Mouse (Mus musculus) spleen, adult 2 months (tissue): ENCODE measurements around the gene Akr1c19. TPM values are rescaled to one million over a fixed set of nuclear protein-coding genes. Genes with fewer than 3 reads are reported as not detected.
"Not testable (repeated sequence)": the region's sequence is repeated elsewhere in the genome, so short reads cannot be mapped to it uniquely, and the experiment has no call there.

Experiments
- DNase-seq, 2 experiments: peaks; one replicate each; pipeline versions ENCODE4 v3.0.0 to v3.0.0-alpha.2; 2012 to 2021; ENCODE audit warnings: low spot score in 2 of 2, low read depth in 1 of 2
- H3K27ac ChIP-seq: fragments of 200-500 bp; 2 replicates; pipeline ENCODE4 v1.5.1; 2012; ENCODE audit warnings: low read length, inconsistent platforms; ENCODE audit not compliant: insufficient read depth
- H3K27me3 ChIP-seq: fragments of 200-500 bp; 2 replicates; pipeline ENCODE4 v1.6.1; 2012; ENCODE audit warnings: mild to moderate bottlenecking, moderate library complexity, low read length, inconsistent platforms; ENCODE audit not compliant: control insufficient read depth, insufficient read depth
- H3K36me3 ChIP-seq: fragments of 200-500 bp; 2 replicates; pipeline ENCODE4 v1.6.1; 2012; ENCODE audit warnings: mild to moderate bottlenecking, low read length, inconsistent platforms; ENCODE audit not compliant: control insufficient read depth, insufficient read depth
- H3K4me1 ChIP-seq: fragments of 200-500 bp; 2 replicates; pipeline ENCODE4 v1.6.1; 2011; ENCODE audit warnings: inconsistent platforms; ENCODE audit not compliant: control insufficient read depth, insufficient read depth, insufficient read length
- H3K4me3 ChIP-seq: fragments of 200-500 bp; 2 replicates; pipeline ENCODE4 v1.5.1; 2011; ENCODE audit warnings: mild to moderate bottlenecking, inconsistent platforms; ENCODE audit not compliant: insufficient read depth, insufficient read length; ENCODE audit errors: extremely low read depth
- CTCF ChIP-seq: fragments of 200-500 bp; IDR thresholded peaks from 2 replicates; pipeline ENCODE4 v1.5.1; 2011; ENCODE audit warnings: mild to moderate bottlenecking, inconsistent platforms; ENCODE audit not compliant: insufficient read depth, insufficient read length, insufficient replicate concordance; ENCODE audit errors: extremely low read depth
- POLR2A ChIP-seq: fragments of 200-500 bp; IDR thresholded peaks from 2 replicates; pipeline ENCODE4 v1.6.1; 2011; ENCODE audit warnings: low read depth, low read length, inconsistent platforms
- WGBS: fragments of 180-500 bp; shearing (Covaris S2); methylation state at CpG from one replicate; pipeline ENCODE4 v1.1.7; 2018; 5-methylcytosine and 5-hydroxymethylcytosine counted together
- polyA plus RNA-seq: library from polyadenylated mRNA; depleted of rRNA; stranded (reverse); fragments of >200 nt; gene quantifications from 2 replicates; pipeline ENCODE4 v1.2.3, GENCODE M21; 2012

Gene Akr1c19
- polyA plus RNA-seq, 1 experiment = 0.22 TPM

DNA sequence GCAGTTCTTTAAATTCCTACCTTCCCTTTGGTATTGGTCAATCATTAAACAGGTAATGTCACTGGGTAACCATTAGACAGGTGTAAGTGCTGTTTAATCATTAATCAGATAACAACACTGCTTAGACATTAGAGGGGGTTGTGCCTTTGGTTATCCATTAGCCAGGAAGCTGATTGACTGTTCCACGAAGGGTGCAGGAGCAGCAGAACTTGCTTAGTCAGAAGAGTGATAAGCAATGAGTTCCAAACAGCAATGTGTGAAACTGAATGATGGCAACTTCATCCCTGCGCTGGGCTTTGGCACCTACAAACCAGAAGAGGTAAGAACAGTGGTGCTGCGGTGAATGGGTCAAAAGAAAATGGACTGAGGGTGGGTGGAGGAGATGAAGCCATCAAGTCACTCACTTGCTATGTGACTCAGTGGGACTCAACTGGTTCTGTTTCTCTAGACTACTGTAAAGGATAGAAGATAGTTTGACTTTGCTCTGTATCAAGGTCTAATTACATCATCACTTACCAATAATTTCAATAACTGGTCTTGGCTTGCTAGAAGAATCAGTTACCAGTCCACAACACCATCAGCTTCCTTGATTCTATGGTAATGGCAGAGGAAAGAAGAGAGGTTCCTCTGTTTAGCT is 5.2 kb downstream of the Akr1c19 start:
- H3K4me3 ChIP-seq = no peak overlapping the region
- H3K27me3 ChIP-seq = no peaks in the 10 kb centered on the region
- no peaks in the 10 kb centered on the region for H3K4me1 ChIP-seq
- WGBS = 75% methylated on average over 3 of the region's 3 CpGs
- H3K36me3 ChIP-seq = no peaks in the 10 kb centered on the region
- DNase-seq = no peak
- TF ChIP-seq POLR2A (no peak), CTCF (no peak)
- H3K27ac ChIP-seq = no peak overlapping the region

DNA sequence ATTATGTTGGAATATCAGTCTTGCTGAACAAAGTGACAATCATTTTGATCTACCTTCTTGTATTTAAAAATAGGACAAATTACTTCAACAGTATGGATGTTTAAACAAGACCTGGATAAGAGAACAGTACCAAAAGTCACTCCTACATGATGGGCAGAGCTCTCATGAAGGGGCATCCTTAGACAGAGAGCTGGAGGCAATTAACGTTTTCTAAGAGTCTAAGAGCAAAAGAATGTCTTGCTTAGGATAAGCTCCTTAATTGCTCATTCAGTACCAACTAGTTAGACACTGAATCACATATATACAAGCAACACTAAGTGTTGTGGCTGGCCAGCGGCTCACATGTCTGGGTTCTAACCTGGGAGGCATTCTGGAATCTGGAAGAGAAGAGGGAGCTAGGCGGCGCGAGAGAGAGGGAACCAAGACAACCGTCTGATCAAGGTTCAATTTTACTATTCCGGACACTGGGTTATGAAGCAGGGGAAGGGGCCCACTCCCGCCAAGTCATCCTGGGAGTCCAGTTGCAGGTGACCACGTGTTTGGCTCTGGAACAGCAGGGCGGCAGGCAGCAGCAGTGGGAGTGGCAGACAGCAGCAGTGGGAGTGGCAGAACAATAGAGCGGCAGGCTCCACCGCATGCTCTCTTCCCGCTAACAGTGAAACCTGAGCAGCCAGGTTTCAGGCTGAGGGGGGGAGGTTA is 16.5 kb downstream of the Akr1c19 start:
- no peak for TF ChIP-seq CTCF
- TF ChIP-seq POLR2A = no peak
- 18% methylated on average over 13 of the region's 13 CpGs for WGBS
- DNase-seq = no peak
- no peaks in the 10 kb centered on the region for H3K36me3 ChIP-seq
- H3K27me3 ChIP-seq = no peaks in the 10 kb centered on the region
- H3K4me1 ChIP-seq = no peaks in the 10 kb centered on the region
- no peak overlapping the region for H3K4me3 ChIP-seq
- no peak overlapping the region for H3K27ac ChIP-seq

- Histone ChIP-seq H3K27ac (no peak overlapping the region), H3K4me1 (no peaks in the 10 kb centered on the region), H3K4me3 (no peak overlapping the region), H3K36me3 (no peaks in the 10 kb centered on the region), H3K27me3 (no peaks in the 10 kb centered on the region)
- no peak for TF ChIP-seq POLR2A
- no peak for TF ChIP-seq CTCF
- no peak for DNase-seq
- 90% methylated on average over 3 of the region's 3 CpGs for WGBS
Measured at GRCm38 (mm10) chr13:4249347-4249746, 20.8 kb downstream of the Akr1c19 start.

DNA sequence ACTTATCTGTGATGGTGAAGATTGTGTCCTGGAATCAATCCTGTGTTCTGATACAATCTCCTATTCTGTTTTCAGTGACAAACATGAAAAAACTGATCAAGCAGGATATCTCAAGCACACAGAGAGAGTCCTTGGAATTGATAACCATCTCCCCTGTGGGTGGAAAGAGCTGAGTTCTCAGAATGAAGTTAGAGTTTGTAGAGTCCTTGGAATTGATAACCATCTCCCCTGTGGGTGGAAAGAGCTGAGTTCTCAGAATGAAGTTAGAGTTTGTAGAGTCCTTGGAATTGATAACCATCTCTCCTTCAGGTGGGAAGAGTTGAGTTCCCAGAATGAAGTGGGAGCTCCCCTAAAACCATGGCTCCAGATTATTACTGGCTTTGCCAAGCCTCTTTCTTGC is 28.4 kb downstream of the Akr1c19 start:
- H3K27ac ChIP-seq, H3K4me1 ChIP-seq, H3K4me3 ChIP-seq, DNase-seq, H3K36me3 ChIP-seq, H3K27me3 ChIP-seq: not testable (repeated sequence)

DNA sequence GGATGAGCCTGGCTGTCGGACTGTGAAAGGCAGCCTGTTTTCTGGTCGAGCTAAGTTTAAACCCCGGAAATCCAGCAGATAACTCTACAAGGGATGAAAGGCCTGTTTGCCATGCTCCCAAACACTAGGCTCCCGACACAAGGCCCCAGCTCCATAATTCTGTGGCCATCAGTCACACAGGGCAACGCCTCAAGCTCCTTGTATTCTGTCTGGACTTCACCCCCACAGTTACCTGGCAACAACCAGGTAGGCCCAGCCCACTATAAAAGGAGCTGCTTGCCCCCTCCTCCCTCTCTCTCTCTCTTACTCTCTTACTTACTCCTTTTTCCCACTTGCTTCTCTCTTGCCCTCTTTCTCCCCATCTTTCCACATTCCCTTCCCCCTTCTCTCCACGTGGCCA is 28.8 kb downstream of the Akr1c19 start:
- no peak overlapping the region for H3K4me3 ChIP-seq

GRCm38 (mm10) chr13:4264612-4265011 is 36.1 kb downstream of the Akr1c19 start:
- H3K4me3 ChIP-seq = no peak overlapping the region
- H3K36me3 ChIP-seq = no peaks in the 10 kb centered on the region
- no peaks in the 10 kb centered on the region for H3K27me3 ChIP-seq
- no peaks in the 10 kb centered on the region for H3K4me1 ChIP-seq
- H3K27ac ChIP-seq = no peak overlapping the region
- no peak for TF ChIP-seq CTCF
- no peak for TF ChIP-seq POLR2A
- 93% methylated on average over 3 of the region's 3 CpGs for WGBS
- no peak for DNase-seq

More for the DNA sequence above, 28.8 kb downstream of the Akr1c19 start:
- no peak for DNase-seq
- H3K36me3 ChIP-seq = no peaks in the 10 kb centered on the region
- TF ChIP-seq CTCF = no peak
- TF ChIP-seq POLR2A = no peak
- H3K27me3 ChIP-seq = no peaks in the 10 kb centered on the region
- H3K4me1 ChIP-seq = no peaks in the 10 kb centered on the region
- WGBS = 83% methylated on average over 6 of the region's 6 CpGs
- no peak overlapping the region for H3K27ac ChIP-seq

- 91% methylated on average over 2 of the region's 2 CpGs for WGBS
- Histone ChIP-seq H3K36me3 (no peaks in the 10 kb centered on the region), H3K4me1 (no peaks in the 10 kb centered on the region), H3K27ac (no peak overlapping the region), H3K27me3 (no peaks in the 10 kb centered on the region), H3K4me3 (no peak overlapping the region)
- no peak for TF ChIP-seq CTCF
- TF ChIP-seq POLR2A = no peak
- DNase-seq = no peak
Measured at GRCm38 (mm10) chr13:4265047-4265446, 36.5 kb downstream of the Akr1c19 start.

DNA sequence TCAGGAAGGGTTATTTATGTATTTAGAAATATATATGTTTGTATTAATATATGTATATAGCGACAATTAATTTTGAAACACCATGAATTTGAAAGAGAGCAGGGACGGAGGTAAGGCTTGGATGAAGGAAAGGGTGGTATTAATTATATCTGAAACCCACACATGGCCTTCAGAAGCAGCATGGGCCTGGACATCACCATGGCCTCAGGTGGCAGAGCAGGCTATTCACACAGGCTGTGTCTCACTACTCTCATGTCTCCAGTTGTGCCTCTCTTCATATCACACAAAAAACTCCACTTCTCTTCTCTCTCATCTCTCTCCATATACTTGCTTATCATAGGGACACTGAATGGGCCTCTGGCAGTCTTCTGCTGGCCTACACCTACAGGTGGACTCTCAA is 37.0 kb downstream of the Akr1c19 start:
- whole genome bisulfite sequencing = 84% methylated on average over 2 of the region's 2 CpGs
- not testable (repeated sequence) for H3K27ac ChIP-seq

More for the DNA sequence above, 37.0 kb downstream of the Akr1c19 start:
- H3K27me3 ChIP-seq, H3K36me3 ChIP-seq, DNase-seq, H3K4me1 ChIP-seq, H3K4me3 ChIP-seq: not testable (repeated sequence)
